Mouse (Mus musculus) CH12.LX (cell line): Measurements from ENCODE around the gene Prim1. TPM values are rescaled to one million over a fixed set of nuclear protein-coding genes. Genes with fewer than 3 reads are reported as not detected.
A peak's percentile ranks its signal among the peaks of the same experiment; 100 is the strongest.

Experiments used
- DNase-seq: peaks from one replicate; pipeline ENCODE4 v3.0.0-alpha.2; 2013; ENCODE audit errors: extremely low read depth
- H3K27ac ChIP-seq: 2 replicates; pipeline ENCODE4 v1.5.1; 2012; ENCODE audit warnings: low read depth, mild to moderate bottlenecking, control low read depth, moderate library complexity; ENCODE audit not compliant: insufficient read depth
- H3K27me3 ChIP-seq: replicated peaks from 2 replicates; pipeline ENCODE3; 2012; ENCODE audit warnings: inconsistent platforms
- H3K36me3 ChIP-seq, 2 experiments: replicated peaks in 1 of 2; 2 replicates each; pipeline versions ENCODE3 to v1.6.1; 2012; ENCODE audit warnings: inconsistent platforms in 1 of 2, low read length in 1 of 2, mild to moderate bottlenecking in 1 of 2, mixed read lengths in 1 of 2, moderate library complexity in 1 of 2; ENCODE audit not compliant: control insufficient read depth in 1 of 2, insufficient read depth in 1 of 2
- H3K4me1 ChIP-seq, 2 experiments: 2 replicates each; pipeline ENCODE4 v1.6.1; 2012; ENCODE audit warnings: inconsistent platforms in 1 of 2, moderate library complexity in 1 of 2; ENCODE audit not compliant: insufficient read depth in 2 of 2, control insufficient read depth in 1 of 2
- H3K4me2 ChIP-seq: 2 replicates; pipeline ENCODE4 v1.6.1; 2012; ENCODE audit warnings: low read depth, mild to moderate bottlenecking, control low read depth; ENCODE audit not compliant: poor library complexity, insufficient read depth, severe bottlenecking
- H3K4me3 ChIP-seq, 3 experiments: fragments of 150-350 bp in 1 of 3; sonication (generic) in 1 of 3; replicated peaks in 1 of 3; 2 replicates each; pipeline versions ENCODE3 to v1.5.1; 2011 to 2012; ENCODE audit warnings: low read depth in 2 of 3, low read length in 2 of 3, mild to moderate bottlenecking in 2 of 3, moderate library complexity in 2 of 3, control low read depth in 1 of 3, improper control_type of control experiment in 1 of 3, inconsistent platforms in 1 of 3, mixed read lengths in 1 of 3; ENCODE audit not compliant: poor library complexity in 1 of 3
- H3K79me2 ChIP-seq: replicated peaks from 2 replicates; pipeline ENCODE4 v1.6.1; 2012; ENCODE audit warnings: mild to moderate bottlenecking, moderate library complexity; ENCODE audit not compliant: control insufficient read depth, poor library complexity, insufficient read depth, severe bottlenecking; ENCODE audit errors: extremely low read depth
- H3K9ac ChIP-seq: 2 replicates; pipeline ENCODE4 v1.6.1; 2012; ENCODE audit warnings: low read depth, mild to moderate bottlenecking, control low read depth, moderate library complexity; ENCODE audit not compliant: insufficient read depth
- H3K9me3 ChIP-seq: replicated peaks from 2 replicates; pipeline ENCODE3; 2012; ENCODE audit warnings: low read length, inconsistent platforms, mixed read lengths
- BHLHE40 ChIP-seq: IDR thresholded peaks from 2 replicates; pipeline ENCODE4 v1.6.1; 2011; ENCODE audit warnings: mild to moderate bottlenecking, low read depth, low read length, improper control_type of control experiment
- CHD1 ChIP-seq: IDR thresholded peaks from 2 replicates; pipeline ENCODE4 v1.6.1; 2012; ENCODE audit warnings: low read depth, low read length, improper control_type of control experiment, inconsistent platforms
- ELF1 ChIP-seq: IDR thresholded peaks from 2 replicates; pipeline ENCODE4 v1.6.1; 2014; ENCODE audit warnings: low read depth, mild to moderate bottlenecking, inconsistent platforms, low read length, improper control_type of control experiment
- EP300 ChIP-seq: IDR thresholded peaks from 2 replicates; pipeline ENCODE4 v1.6.1; 2011; ENCODE audit warnings: low read length, improper control_type of control experiment
- ETS1 ChIP-seq: conservative IDR thresholded peaks from 2 replicates; pipeline ENCODE4 v1.6.1; 2012; ENCODE audit warnings: low read depth, mild to moderate bottlenecking, inconsistent platforms, low read length, improper control_type of control experiment, moderate library complexity
- GABPA ChIP-seq: IDR thresholded peaks from 2 replicates; pipeline ENCODE4 v1.6.1; 2012; ENCODE audit warnings: low read depth, low read length, improper control_type of control experiment, inconsistent platforms; ENCODE audit not compliant: insufficient replicate concordance
- HCFC1 ChIP-seq: IDR thresholded peaks from 2 replicates; pipeline ENCODE4 v1.6.1; 2012; ENCODE audit warnings: low read depth, mild to moderate bottlenecking, inconsistent platforms, low read length, improper control_type of control experiment
- IRF4 ChIP-seq: IDR thresholded peaks from 2 replicates; pipeline ENCODE4 v1.6.1; 2014; ENCODE audit warnings: low read depth, mild to moderate bottlenecking, inconsistent platforms, low read length, improper control_type of control experiment
- JUN ChIP-seq: IDR thresholded peaks from 2 replicates; pipeline ENCODE4 v1.6.1; 2011; ENCODE audit warnings: low read depth, mild to moderate bottlenecking, low read length, improper control_type of control experiment, moderate library complexity; ENCODE audit not compliant: insufficient read depth
- JUND ChIP-seq: conservative IDR thresholded peaks from 2 replicates; pipeline ENCODE4 v1.6.1; 2011; ENCODE audit warnings: low read depth, low read length, improper control_type of control experiment
- MAFK ChIP-seq: IDR thresholded peaks from 2 replicates; pipeline ENCODE4 v1.6.1; 2011; ENCODE audit warnings: low read length, improper control_type of control experiment; ENCODE audit not compliant: insufficient replicate concordance
- MAX ChIP-seq: IDR thresholded peaks from 2 replicates; pipeline ENCODE4 v1.6.1; 2011; ENCODE audit warnings: low read length, improper control_type of control experiment
- MAZ ChIP-seq: IDR thresholded peaks from 2 replicates; pipeline ENCODE4 v1.6.1; 2012; ENCODE audit warnings: low read depth, mild to moderate bottlenecking, inconsistent platforms, low read length, improper control_type of control experiment, moderate library complexity
- MEF2A ChIP-seq: IDR thresholded peaks from 2 replicates; pipeline ENCODE4 v1.6.1; 2014; ENCODE audit warnings: low read depth, mild to moderate bottlenecking, inconsistent platforms, low read length, improper control_type of control experiment, borderline replicate concordance
- NELFE ChIP-seq: IDR thresholded peaks from 2 replicates; pipeline ENCODE4 v1.6.1; 2011; ENCODE audit warnings: low read depth, low read length, improper control_type of control experiment
- NRF1 ChIP-seq: IDR thresholded peaks from 2 replicates; pipeline ENCODE4 v1.6.1; 2014; ENCODE audit warnings: low read depth, mild to moderate bottlenecking, inconsistent platforms, low read length, improper control_type of control experiment, moderate library complexity
- POLR2AphosphoS2 ChIP-seq: IDR thresholded peaks from 2 replicates; pipeline ENCODE4 v1.6.1; 2011; ENCODE audit warnings: low read depth, low read length, improper control_type of control experiment
- RAD21 ChIP-seq: IDR thresholded peaks from 2 replicates; pipeline ENCODE4 v1.6.1; 2011; ENCODE audit warnings: low read depth, mild to moderate bottlenecking, low read length, improper control_type of control experiment, moderate library complexity
- SIN3A ChIP-seq: IDR thresholded peaks from 2 replicates; pipeline ENCODE4 v1.6.1; 2012; ENCODE audit warnings: low read length, improper control_type of control experiment, inconsistent platforms
- TBP ChIP-seq: conservative IDR thresholded peaks from 2 replicates; pipeline ENCODE4 v1.6.1; 2011; ENCODE audit warnings: low read depth, low read length, improper control_type of control experiment
- TCF12 ChIP-seq: IDR thresholded peaks from 2 replicates; pipeline ENCODE4 v1.6.1; 2014; ENCODE audit warnings: low read depth, mild to moderate bottlenecking, inconsistent platforms, low read length, improper control_type of control experiment
- ZKSCAN1 ChIP-seq: IDR thresholded peaks from 2 replicates; pipeline ENCODE4 v1.6.1; 2012; ENCODE audit warnings: low read depth, inconsistent platforms, low read length, improper control_type of control experiment, borderline replicate concordance
- ZMIZ1 ChIP-seq: IDR thresholded peaks from 2 replicates; pipeline ENCODE4 v1.6.1; 2012; ENCODE audit warnings: low read depth, mild to moderate bottlenecking, inconsistent platforms, low read length, improper control_type of control experiment
- ZNF384 ChIP-seq: IDR thresholded peaks from 2 replicates; pipeline ENCODE4 v1.6.1; 2012; ENCODE audit warnings: low read depth, low read length, improper control_type of control experiment, inconsistent platforms
- dilution Hi-C: fragments of 300-500 bp; cut with MboI; formaldehyde crosslinking; loops from 2 replicates; pipeline ENCODE4 v1.14.3; 2020; ENCODE audit warnings: low sequenced_read_pairs; ENCODE audit not compliant: extremely low pct_unique_long_range_greater_than_20kb, extremely low pct_ligation_motif_present
- in situ Hi-C: fragments of 300-500 bp; cut with MboI; formaldehyde crosslinking; loops from 3 replicates; pipeline ENCODE4 v1.14.3; 2019; ENCODE audit warnings: low sequenced_read_pairs, low pct_ligation_motif_present, low pct_unique_long_range_greater_than_20kb, mixed read lengths
- polyA plus RNA-seq: library from polyadenylated mRNA; unstranded; fragments of >175 nt; gene quantifications from 2 replicates; pipeline ENCODE4 v1.2.1, GENCODE M21; 2012; ENCODE audit warnings: low read depth; ENCODE audit not compliant: insufficient read length
- total RNA-seq, 2 experiments: library from RNA; depleted of rRNA; stranded (reverse); fragments of 300-350 nt in 1 of 2; fragments of >200 nt in 1 of 2; gene quantifications; 2 replicates each; pipeline ENCODE4 v1.2.3; 2012 to 2014

The Prim1 gene
- total and polyA plus RNA-seq, 3 experiments, result 69.5 to 151 (median 102) TPM

DNA sequence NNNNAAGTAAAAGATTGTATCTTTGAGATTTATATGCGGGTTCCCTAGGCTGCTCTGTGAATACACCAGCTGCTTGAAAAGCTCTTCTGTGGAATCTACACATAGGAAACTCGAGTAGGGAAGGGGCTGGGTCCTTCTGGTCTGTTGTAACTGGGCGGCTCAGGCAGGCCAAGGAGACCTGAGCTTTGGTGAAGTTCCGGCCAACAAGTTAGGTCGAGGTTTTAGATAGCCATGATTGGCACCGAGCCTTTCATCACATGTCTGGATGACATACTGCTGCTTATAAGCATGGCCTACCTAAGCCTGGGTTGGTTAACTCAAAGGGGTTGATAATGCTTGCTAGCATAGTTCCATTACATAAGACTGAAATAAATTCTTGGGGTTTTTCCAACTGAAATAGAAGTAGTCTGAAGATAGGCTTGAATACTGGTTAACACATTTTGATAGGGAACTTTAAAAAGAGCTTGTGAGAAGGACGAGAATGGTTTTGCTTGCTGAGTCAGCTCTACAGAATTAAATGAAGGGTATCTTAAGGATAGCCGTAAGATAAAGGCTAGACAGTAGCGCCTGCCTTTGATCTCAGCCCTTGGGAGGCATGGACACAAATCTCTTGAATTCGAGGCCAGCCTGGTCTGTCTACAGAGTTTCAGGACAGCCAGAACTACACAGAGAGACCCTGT lies 21.9 kb downstream of the Prim1 start (continued):
- TF ChIP-seq MEF2A, result peak; percentile 26; the same call in 1 of the 2 replicates

DNA sequence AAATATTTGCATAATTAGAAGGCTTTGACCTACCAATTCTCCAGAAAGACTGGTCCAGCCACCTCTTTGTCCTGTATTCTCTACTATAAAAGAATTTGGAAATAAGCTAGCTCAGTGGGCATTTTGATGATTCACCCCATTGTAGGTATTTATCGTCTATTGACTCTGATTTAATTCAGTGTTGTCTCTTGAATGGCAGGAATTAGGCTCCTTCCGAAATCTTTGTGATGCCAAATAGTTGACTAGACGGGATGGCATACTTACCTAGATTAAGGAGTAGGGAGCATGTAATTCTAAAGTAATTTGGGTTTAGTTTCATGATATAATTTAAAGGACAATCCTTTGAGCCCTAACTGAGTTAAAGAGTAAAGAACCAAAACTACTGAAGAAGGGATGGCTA lies 23.0 kb downstream of the Prim1 start:
- dilution Hi-C loops, result no loop called here
- no peak overlapping the region for H3K27ac ChIP-seq
- peak overlapping the region; percentile 45; the same call in 1 of the 2 replicates for H3K9ac ChIP-seq

DNA sequence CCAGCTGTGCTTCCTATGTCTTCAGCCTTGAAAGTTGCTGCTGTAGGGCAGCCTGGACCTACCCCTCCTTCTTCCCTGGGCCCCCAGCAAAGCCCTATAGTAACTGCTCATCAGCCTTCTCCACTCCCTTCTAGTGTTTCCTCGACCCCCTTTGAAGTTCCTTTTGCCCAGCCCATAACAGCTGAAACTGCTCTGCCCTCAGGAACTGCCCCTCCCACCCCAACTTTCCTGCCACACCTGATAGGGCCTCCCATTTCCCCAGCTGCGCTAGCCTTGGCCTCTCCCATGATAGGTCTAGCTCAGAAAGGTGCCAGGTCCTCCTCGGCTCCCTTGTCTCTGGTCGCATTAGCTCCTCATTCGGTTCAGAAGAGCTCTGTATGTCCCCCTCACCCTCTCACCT lies 24.2 kb downstream of the Prim1 start:
- no peak overlapping the region for H3K27ac ChIP-seq
- peaks cover 13 to 58% of the 10 kb centered on the region in 2 experiments for H3K4me1 ChIP-seq
- no peaks in the 10 kb centered on the region for H3K27me3 ChIP-seq
- H3K9ac ChIP-seq, result peak overlapping the region; percentile 45; the same call in 1 of the 2 replicates
- in situ Hi-C loops (no loop called here), dilution Hi-C loops (no loop called here)
- H3K36me3 ChIP-seq, result peaks cover 36 to 68% of the 10 kb centered on the region in 2 experiments
- no peak for DNase-seq
- H3K79me2 ChIP-seq, result peaks cover 85% of the 10 kb centered on the region
- TF ChIP-seq TBP, result no peak
- no peak for TF ChIP-seq EP300
- no peak for TF ChIP-seq HCFC1
- no peak for TF ChIP-seq BHLHE40
- TF ChIP-seq MAFK, result no peak
- TF ChIP-seq ELF1, result no peak
- no peak for TF ChIP-seq RAD21
- TF ChIP-seq ZNF384, result no peak
- no peak for TF ChIP-seq IRF4
- no peak for TF ChIP-seq MAZ
- no peak for TF ChIP-seq NRF1
- no peak for TF ChIP-seq ZKSCAN1
- no peak for TF ChIP-seq NELFE
- no peak overlapping the region for H3K4me3 ChIP-seq
- peak overlapping the region; percentile 34 for H3K4me2 ChIP-seq
- H3K9me3 ChIP-seq, result no peaks in the 10 kb centered on the region

More for the DNA sequence above, 23.0 kb downstream of the Prim1 start:
- H3K79me2 ChIP-seq, result peaks cover 73% of the 10 kb centered on the region
- peaks cover 13 to 54% of the 10 kb centered on the region in 2 experiments for H3K4me1 ChIP-seq
- no peaks in the 10 kb centered on the region for H3K9me3 ChIP-seq
- peak overlapping the region in 2 of 3 experiments; percentile 34 to 86 for H3K4me3 ChIP-seq
- H3K4me2 ChIP-seq, result peak overlapping the region; percentile 73
- in situ Hi-C loops, result no loop called here
- DNase-seq, result no peak
- TF ChIP-seq CHD1, result no peak
- TF ChIP-seq TCF12, result no peak
- no peak for TF ChIP-seq SIN3A
- no peak for TF ChIP-seq ZKSCAN1
- TF ChIP-seq IRF4, result no peak
- no peak for TF ChIP-seq GABPA
- no peak for TF ChIP-seq MEF2A
- TF ChIP-seq POLR2AphosphoS2, result no peak
- TF ChIP-seq ZMIZ1, result no peak
- no peak for TF ChIP-seq RAD21
- TF ChIP-seq MAZ, result no peak
- TF ChIP-seq HCFC1, result no peak
- no peak for TF ChIP-seq ETS1
- TF ChIP-seq JUN, result no peak
- no peak for TF ChIP-seq MAX
- no peak for TF ChIP-seq NELFE
- TF ChIP-seq JUND, result no peak
- TF ChIP-seq MAFK, result no peak
- TF ChIP-seq, all 38 proteins: peak for 0
- H3K36me3 ChIP-seq, result peaks cover 30 to 56% of the 10 kb centered on the region in 2 experiments
- H3K27me3 ChIP-seq, result no peaks in the 10 kb centered on the region
